Mouse (Mus musculus) brown adipose tissue, adult 24 weeks (tissue): ENCODE results near the gene Ccr10. TPM values are rescaled to one million over a fixed set of nuclear protein-coding genes. Genes with fewer than 3 reads are reported as not detected.

ENCODE experiments used
- H3K27ac ChIP-seq: fragments of 200-500 bp; replicated peaks from 2 replicates; pipeline ENCODE4 v1.5.1; 2012; ENCODE audit warnings: low read depth, mild to moderate bottlenecking, low read length
- H3K4me1 ChIP-seq: fragments of 200-500 bp; 2 replicates; pipeline ENCODE4 v1.6.1; 2012; ENCODE audit warnings: low read length, mixed read lengths; ENCODE audit not compliant: control insufficient read depth, insufficient read depth, insufficient read length
- H3K4me3 ChIP-seq: fragments of 200-500 bp; 2 replicates; pipeline ENCODE4 v1.5.1; 2012; ENCODE audit warnings: low read depth, mild to moderate bottlenecking, low read length, moderate library complexity; ENCODE audit not compliant: insufficient read depth
- polyA plus RNA-seq: library from polyadenylated mRNA; stranded (reverse); fragments of >200 nt; gene quantifications from 2 replicates; pipeline ENCODE4 v1.2.4, GENCODE M21; 2012; ENCODE audit not compliant: missing spikeins, insufficient read depth, insufficient read length

Gene Ccr10
- polyA plus RNA-seq, 1 experiment: 1.2 TPM

DNA sequence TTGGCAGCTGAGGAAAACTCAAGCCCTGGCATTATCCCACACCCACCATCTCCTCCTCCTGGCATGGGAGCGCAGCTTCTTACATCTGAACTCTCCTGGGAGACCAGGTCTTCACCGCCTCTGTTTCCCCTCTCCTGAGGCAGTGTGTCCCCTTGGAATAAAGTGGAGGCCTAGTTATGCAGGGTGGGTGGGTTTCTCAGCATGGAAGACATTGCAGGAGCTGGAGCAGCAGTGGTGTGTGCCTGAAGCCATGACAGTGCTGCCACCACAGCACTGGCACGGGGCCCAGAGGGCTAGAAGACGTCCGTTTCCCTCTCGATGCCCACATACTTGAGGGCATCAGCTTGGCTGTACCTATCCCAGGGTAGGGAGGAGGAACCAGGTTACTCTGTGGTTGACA lies 17.4 kb upstream of the Ccr10 start:
- Histone ChIP-seq H3K4me3 (no peak overlapping the region), H3K27ac (no peak overlapping the region), H3K4me1 (peaks cover 2% of the 10 kb centered on the region)

DNA sequence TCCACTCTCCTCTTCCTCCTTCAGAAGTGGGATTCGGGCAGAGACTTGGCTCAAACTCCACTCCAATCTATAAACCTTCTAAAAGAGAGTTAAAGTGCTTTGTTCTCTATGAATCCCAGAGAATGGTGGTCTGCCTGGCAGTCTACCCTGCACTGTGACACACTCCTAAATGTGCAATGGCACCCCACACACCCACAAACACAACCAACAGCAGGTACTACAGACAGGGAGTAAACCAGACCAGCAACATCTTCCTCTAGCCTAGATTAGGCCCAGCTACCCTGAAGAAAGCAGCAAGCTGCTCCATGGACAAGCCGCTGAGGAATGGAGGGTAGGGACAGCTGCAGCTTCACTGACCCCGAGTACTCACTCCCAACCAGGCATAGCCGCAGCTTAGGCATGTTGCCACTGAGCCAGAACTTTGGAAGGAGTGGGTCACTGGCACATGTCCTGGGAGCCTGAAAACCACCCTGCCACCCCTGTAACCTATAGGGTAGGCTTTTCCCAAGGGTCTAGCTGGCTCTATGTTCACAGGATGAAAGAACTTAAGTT lies 16.8 kb upstream of the Ccr10 start:
- Histone ChIP-seq H3K27ac (no peak overlapping the region), H3K4me1 (peaks cover 2% of the 10 kb centered on the region), H3K4me3 (no peak overlapping the region)

DNA sequence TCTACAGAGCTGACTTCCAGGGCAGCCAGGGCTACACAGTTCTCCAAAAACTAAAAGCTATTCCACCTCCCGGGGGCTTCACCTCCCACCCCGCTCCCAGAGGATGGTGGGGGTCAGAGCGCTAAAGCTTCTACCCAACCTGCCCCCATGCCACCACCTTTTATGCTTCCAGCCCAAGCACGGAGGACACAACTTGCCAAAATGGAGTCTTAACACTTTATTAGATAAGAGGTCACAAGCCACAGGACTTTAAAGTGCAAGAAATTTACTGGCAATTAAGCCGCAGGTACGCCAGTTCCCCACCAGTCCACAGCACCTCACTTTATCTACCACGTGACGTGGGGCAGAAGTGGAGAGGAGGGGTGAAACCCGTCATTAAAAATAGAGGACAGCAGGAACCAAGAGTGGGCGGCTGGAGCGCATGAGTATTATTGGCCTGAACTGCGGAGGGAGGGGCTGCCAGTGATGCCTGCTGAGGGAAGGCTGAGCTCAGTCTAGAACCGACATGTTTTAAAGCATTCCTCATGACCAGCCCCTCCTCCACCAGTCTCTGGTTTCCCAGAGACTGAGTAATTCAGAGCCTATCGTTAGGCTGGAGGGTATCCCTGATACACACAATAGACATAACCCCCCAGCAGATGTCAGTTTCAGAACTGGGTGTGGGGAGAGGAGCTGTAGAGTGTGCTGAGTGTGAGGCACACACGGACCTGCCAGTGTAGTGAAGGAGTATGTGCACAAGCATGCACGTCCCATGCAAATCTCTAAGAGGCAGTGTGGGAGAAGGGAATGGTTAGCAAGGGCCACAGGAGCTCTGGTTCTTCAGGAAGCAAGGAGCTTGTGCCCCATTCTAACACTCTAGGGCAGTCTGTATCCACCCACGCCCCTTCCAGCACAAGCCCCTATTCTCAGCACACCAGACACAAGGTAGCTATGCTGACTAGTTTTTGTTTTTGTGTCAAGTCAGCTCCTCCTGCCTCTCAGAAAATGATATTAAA lies 16.0 kb upstream of the Ccr10 start:
- H3K4me3 ChIP-seq: no peak overlapping the region
- no peak overlapping the region for H3K27ac ChIP-seq
- peaks cover 2% of the 10 kb centered on the region for H3K4me1 ChIP-seq

DNA sequence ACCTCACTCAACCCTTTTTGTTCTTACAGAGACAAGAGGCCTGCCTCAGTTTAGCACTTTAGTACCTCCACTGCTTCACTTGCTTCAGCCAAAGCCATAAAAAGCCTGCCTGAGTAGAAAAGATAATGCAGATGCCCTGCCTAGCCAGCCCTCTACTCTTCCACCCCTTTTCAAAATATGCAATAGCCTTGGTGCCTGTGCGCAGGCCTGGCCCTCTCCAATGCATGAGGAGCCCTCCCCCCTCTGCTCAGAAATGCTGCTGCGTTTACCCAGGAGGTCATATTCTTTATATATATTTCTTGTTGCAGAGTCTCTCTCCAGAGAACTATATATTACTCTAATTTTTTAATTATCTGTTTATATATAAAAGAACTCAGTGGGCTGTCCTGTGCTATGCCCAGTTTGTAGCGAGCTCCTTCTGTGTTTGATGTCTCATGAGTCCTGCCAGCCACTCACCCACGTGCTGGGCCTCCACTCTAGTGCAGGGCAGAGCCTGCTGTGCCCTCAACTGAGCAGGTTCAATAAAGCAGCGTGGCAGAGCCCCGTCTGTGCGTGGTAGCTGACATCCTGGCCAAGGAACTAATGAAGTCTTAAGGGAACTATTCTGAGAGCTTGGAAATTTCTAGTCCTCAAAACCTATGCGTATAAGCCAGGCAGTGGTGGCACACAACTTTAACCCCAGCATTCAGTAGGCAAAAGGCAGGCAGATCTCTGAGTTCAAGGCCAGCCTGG lies 15.1 kb upstream of the Ccr10 start:
- Histone ChIP-seq H3K27ac (no peak overlapping the region), H3K4me3 (no peak overlapping the region), H3K4me1 (peaks cover 2% of the 10 kb centered on the region)

DNA sequence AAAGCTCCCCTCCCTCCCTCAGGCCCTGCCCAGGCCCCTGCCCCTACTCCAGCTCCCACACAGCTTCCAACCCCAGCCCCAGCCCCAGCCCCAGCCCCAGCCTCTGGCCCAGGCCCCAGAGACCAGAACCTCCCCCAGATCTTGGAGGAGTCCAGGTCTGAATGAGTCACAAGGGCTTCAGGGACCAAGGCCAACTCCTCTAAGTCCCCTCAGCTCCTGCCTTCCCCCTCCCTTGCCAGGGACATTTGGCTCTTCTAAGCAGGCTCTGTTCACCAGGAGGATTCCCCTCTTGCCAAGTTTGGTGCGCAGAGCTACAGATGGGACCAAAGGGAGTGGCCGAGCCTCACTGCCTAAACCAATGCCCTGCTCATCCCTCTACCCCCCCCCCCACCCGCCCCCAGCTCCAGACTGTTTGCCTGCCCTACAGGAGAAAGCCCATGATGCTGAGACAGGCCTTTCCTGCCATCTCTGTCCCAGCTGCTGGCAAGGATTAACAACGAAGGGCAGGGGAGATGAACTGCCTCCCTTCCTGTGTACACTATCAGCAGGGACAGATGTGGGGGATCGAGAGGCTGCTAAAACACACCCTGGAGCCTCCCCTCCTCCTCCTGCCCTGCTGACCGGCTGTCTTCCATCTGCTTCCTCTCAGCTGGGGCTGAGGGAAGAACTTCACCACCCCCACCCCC lies 14.4 kb upstream of the Ccr10 start:
- H3K27ac ChIP-seq: no peak overlapping the region; the same call in 1 of the 2 replicates

DNA sequence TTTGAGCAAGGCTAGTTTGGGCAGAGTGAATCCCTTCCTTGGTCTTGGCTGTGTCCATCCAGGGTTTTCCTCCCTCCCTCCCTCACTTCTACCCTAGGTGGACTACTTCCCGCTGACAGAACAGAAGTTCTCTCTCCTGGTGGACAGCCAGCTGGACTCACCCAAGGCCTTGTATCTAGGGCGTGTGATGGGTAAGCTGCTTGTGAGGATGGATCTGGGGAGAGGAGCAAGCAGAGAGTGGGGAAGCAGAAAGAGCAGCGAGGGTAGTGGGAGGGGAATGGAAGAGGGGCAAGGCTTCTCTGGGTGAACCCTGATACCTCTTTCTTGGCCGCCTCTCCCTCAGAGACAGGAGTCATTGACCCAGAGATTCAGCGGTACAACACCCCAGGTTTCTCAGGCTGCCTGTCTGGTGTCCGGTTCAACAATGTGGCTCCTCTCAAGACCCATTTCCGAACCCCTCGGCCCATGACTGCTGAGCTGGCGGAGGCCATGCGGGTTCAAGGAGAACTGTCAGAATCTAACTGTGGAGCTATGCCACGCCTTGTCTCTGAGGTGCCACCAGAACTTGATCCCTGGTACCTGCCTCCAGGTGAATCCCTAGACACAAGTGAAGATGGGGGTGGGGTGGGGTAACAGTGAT lies 13.0 kb upstream of the Ccr10 start:
- H3K27ac ChIP-seq: no peak overlapping the region
- no peak overlapping the region for H3K4me3 ChIP-seq
- no peaks in the 10 kb centered on the region; the same call in 1 of the 2 replicates for H3K4me1 ChIP-seq

More for the DNA sequence above, 14.4 kb upstream of the Ccr10 start:
- no peak overlapping the region for H3K4me3 ChIP-seq
- H3K4me1 ChIP-seq: peaks cover 2% of the 10 kb centered on the region

DNA sequence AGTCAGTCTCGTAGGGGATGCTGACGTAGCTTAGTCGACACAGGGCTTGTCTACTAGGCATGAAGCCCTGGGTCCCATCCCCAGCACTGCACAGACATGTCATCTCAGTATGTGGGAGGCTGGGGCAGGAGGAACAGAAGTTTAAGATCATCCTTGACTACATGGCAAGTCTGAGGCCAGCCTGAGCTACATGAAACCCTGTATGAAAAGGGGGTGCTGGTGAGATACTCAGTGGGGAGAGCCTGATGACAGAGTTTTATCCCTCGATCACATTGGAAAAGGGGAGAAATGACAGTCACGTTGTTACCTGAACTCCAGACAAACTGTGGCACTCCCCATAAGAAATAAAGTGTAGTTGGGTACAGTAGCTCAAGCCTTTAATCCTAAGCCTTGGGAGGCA lies 12.3 kb upstream of the Ccr10 start:
- Histone ChIP-seq H3K4me3 (no peak overlapping the region), H3K4me1 (no peaks in the 10 kb centered on the region; the same call in 1 of the 2 replicates), H3K27ac (no peak overlapping the region)

DNA sequence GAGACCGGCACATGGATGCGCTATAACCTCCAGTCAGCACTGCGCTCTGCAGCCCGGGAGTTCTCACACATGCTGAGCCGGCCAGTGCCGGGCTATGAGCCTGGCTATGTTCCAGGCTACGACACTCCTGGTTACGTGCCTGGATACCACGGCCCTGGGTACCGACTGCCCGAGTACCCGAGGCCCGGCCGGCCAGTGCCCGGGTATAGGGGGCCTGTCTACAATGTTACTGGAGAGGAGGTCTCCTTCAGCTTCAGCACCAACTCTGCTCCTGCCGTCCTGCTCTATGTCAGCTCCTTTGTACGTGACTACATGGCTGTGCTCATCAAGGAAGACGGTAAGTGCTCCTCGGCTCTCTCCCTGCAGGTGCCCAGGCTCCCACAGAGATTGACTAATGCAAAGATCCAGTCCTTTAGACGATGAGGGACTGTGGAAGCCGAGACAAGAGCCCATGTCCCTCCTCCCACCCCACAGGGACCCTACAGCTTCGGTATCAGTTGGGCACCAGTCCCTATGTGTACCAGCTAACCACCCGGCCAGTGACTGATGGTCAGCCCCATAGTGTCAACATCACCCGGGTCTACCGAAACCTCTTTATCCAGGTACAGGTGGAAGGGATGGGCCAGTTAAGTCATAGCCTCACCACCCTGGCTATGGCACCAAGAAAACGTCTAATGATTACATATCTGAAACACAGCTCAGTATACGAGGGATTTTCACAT lies 11.4 kb upstream of the Ccr10 start:
- H3K4me1 ChIP-seq: no peaks in the 10 kb centered on the region; the same call in 1 of the 2 replicates
- H3K4me3 ChIP-seq: no peak overlapping the region
- no peak overlapping the region for H3K27ac ChIP-seq

DNA sequence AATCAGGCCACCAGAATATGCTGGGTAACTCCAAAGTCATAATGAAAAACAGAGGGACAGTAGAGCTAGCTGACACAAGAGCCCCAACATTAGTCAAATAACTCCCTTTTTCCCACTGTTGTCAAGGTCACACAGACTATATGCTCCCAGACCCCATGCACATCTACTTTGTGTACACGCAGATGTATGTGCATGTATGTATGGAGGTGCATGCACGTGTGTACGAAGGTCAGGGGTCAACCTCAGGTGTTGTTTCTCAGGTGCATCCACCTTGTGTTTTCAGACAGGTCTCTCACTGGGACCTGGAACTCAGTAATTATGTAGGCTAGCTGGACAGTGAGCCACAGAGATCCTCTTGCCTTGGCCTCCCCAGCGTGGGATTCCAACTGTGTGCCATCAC lies 10.2 kb upstream of the Ccr10 start:
- no peak overlapping the region for H3K27ac ChIP-seq
- H3K4me3 ChIP-seq: no peak overlapping the region
- H3K4me1 ChIP-seq: no peaks in the 10 kb centered on the region; the same call in 1 of the 2 replicates

DNA sequence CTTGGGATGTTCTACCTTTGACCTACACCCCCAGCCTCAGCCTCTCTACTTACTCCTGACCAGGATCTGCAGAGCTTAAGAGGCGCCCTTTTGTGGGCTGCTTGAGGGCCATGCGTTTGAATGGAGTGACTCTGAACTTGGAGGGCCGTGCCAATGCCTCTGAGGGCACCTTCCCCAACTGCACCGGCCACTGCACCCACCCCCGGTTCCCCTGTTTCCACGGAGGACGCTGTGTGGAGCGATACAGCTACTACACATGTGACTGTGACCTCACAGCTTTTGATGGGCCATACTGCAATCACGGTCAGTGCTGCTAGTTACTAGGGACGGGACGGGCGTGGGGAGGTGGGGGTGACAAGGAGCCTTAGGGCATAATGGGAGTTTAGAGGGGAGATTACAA lies 9.7 kb upstream of the Ccr10 start:
- Histone ChIP-seq H3K27ac (no peak overlapping the region), H3K4me3 (no peak overlapping the region), H3K4me1 (no peaks in the 10 kb centered on the region)

DNA sequence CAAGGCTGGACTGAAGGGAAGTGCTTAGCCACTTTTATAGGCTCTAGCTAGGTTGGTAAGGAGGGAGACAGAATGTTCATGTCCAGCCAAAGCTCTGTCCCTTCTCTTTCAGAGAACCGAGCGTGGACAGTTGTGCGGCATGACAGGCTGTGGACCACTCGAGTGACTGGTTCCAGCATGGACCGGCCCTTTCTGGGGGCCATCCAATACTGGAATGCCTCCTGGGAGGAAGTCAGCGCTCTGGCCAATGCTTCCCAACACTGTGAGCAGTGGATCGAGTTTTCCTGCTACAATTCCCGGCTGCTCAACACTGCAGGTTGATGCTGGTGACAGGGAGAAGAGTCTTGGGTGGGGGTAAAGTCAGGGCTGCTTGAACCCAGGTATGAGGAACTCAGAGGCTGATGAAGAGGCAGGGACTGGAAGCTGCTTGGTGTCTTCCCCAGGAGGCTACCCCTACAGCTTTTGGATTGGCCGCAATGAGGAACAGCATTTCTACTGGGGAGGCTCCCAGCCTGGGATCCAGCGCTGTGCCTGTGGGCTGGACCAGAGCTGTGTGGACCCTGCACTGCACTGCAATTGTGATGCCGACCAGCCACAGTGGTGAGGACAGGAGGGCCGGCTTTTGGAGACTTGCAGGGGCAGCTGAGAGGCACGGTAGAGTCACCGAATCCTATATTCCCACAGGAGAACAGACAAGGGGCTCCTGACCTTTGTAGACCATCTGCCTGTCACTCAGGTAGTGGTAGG lies 7.7 kb upstream of the Ccr10 start:
- H3K4me3 ChIP-seq: no peak overlapping the region
- H3K27ac ChIP-seq: no peak overlapping the region
- H3K4me1 ChIP-seq: no peaks in the 10 kb centered on the region

DNA sequence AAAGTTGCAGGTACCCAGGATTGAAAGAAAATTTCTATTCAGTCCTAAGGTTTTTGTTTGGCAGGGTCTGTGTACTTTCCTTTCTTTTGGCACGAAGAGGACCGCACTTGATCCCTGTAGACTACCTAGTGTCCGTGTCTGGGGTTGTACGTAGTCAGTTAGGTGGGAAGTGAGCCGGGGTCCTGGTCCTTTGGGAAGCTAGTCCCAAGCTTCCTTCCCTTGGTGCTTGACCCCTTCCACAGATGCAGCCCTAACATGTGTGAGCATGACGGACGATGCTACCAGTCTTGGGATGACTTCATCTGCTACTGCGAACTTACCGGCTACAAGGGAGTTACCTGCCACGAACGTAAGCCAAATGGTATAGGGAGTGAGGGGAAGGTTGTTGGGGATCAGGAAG lies 6.7 kb upstream of the Ccr10 start:
- H3K4me3 ChIP-seq: no peak overlapping the region
- no peak overlapping the region for H3K27ac ChIP-seq
- H3K4me1 ChIP-seq: no peaks in the 10 kb centered on the region

DNA sequence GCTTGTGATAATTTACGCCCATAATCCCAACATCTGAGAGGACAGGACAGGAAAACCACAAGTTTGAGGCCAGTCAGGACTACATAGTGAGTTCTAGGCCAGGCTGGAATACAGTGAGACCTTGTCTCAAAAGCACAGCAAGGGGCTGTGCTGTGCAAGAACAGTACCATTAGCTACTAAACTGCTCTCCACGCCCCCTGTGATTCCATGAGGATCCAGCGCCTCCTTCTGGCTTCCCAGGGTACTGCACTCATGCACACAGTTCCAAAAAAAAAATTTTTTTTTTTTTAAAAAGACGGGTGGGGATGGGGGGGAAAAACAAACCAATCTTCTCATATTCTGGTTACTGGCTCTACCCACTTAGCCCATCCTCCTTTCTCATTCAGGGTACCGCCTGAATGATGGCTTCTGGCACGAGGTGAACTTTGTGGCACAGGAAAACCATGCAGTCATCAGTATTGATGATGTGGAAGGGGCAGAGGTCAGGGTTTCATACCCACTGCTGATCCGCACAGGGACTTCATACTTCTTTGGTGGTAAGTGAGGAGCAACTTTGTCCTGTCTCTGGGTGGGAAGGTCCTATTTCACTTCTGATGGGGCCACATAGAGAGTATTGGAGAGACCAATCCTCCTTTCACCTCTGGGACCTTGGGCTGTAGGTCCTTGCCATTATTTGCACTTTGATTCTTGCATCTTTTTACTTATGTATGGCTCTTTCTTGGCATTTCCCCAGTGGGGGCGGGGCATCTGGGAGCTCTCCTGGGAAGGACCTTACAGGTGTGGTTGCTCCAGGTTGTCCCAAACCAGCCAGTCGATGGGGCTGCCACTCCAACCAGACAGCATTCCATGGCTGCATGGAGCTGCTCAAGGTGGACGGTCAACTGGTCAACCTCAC lies 5.8 kb upstream of the Ccr10 start:
- H3K4me1 ChIP-seq: no peaks in the 10 kb centered on the region
- H3K4me3 ChIP-seq: no peak overlapping the region
- H3K27ac ChIP-seq: no peak overlapping the region
